Mouse (Mus musculus) hindbrain, embryonic 14.5 days (tissue): ENCODE measurements around the gene Gcn1l1. TPM values are rescaled to one million over a fixed set of nuclear protein-coding genes. Genes with fewer than 3 reads are reported as not detected.

Experiments used
- ATAC-seq: fragments of 200-750 bp; cut with Nextera tagmentation; 2 replicates; pipeline ENCODE4 v1.8.0; 2017; ENCODE audit warnings: moderate number of reproducible peaks, mild to moderate bottlenecking, moderate TSS enrichment, moderate library complexity; ENCODE audit not compliant: low FRiP score
- DNase-seq: peaks from one replicate; pipeline ENCODE4 v3.0.0-alpha.2; 2015; ENCODE audit warnings: low spot score
- H3K27ac ChIP-seq: fragments of 300-500 bp; sonication (generic); 2 replicates; pipeline ENCODE4 v1.5.1; 2014; ENCODE audit warnings: mild to moderate bottlenecking, moderate library complexity
- H3K27me3 ChIP-seq: fragments of 300-500 bp; sonication (generic); 2 replicates; pipeline ENCODE4 v1.6.1; 2014; ENCODE audit warnings: mild to moderate bottlenecking, low read length, mixed read lengths; ENCODE audit not compliant: control insufficient read depth, insufficient read depth
- H3K36me3 ChIP-seq: fragments of 300-500 bp; sonication (generic); replicated peaks from 2 replicates; pipeline ENCODE4 v1.6.1; 2014; ENCODE audit not compliant: control insufficient read depth, insufficient read depth
- H3K4me1 ChIP-seq: fragments of 300-500 bp; sonication (generic); replicated peaks from 2 replicates; pipeline ENCODE4 v1.6.1; 2014; ENCODE audit warnings: antibody characterized with exemption, low read length, mixed read lengths; ENCODE audit not compliant: control insufficient read depth, insufficient read depth
- H3K4me2 ChIP-seq: fragments of 300-500 bp; sonication (generic); replicated peaks from 2 replicates; pipeline ENCODE4 v1.6.1; 2014; ENCODE audit warnings: mild to moderate bottlenecking, moderate library complexity
- H3K4me3 ChIP-seq: fragments of 300-500 bp; sonication (generic); replicated peaks from 2 replicates; pipeline ENCODE4 v1.5.1; 2014; ENCODE audit warnings: mild to moderate bottlenecking, low read length
- H3K9ac ChIP-seq: fragments of 300-500 bp; sonication (generic); 2 replicates; pipeline ENCODE4 v1.6.1; 2014
- H3K9me3 ChIP-seq: fragments of 300-500 bp; sonication (generic); 2 replicates; pipeline ENCODE4 v1.6.1; 2016; ENCODE audit warnings: low read length; ENCODE audit not compliant: control insufficient read depth
- WGBS: fragments of 180-500 bp; shearing (Covaris S2); extraction: QIAGEN DNeasy Blood & Tissue Kit; methylation state at CpG from one replicate; pipeline ENCODE4 v1.1.7; 2014; 5-methylcytosine and 5-hydroxymethylcytosine counted together
- polyA plus RNA-seq: library from polyadenylated mRNA; unstranded; fragments of >200 nt; fragmentation: Nextera tagmentation; extraction: Ambion mirVana; gene quantifications from 2 replicates; pipeline ENCODE4 v1.2.1, GENCODE M21; 2014

Gene Gcn1l1
- polyA plus RNA-seq, 1 experiment from 2014 or later, result 45.2 TPM

DNA sequence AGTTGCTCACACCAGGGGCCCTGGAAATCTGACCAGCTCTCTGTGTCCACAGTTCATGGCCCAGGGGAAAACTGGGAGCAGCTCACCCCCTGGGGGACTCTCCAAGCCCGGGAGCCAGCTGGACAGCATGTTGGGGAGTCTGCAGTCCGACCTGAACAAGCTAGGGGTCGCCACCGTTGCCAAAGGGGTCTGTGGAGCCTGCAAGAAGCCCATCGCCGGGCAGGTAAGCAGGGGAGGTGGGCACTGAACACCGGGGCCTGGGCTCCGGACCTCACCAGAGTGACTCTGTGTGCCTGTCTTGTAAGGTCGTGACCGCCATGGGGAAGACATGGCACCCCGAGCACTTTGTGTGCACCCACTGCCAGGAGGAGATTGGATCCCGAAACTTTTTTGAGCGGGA, 13.3 kb upstream of the Gcn1l1 start:
- H3K36me3 ChIP-seq, result peaks cover 55% of the 10 kb centered on the region
- no peak overlapping the region for H3K9ac ChIP-seq
- DNase-seq, result no peak
- H3K4me1 ChIP-seq, result no peaks in the 10 kb centered on the region
- H3K27me3 ChIP-seq, result no peaks in the 10 kb centered on the region
- no peaks in the 10 kb centered on the region for H3K9me3 ChIP-seq
- no peak overlapping the region for H3K27ac ChIP-seq
- H3K4me3 ChIP-seq, result no peak overlapping the region
- ATAC-seq, result no peak
- no peak overlapping the region for H3K4me2 ChIP-seq
- WGBS, result 82% methylated on average over 13 of the region's 13 CpGs

DNA sequence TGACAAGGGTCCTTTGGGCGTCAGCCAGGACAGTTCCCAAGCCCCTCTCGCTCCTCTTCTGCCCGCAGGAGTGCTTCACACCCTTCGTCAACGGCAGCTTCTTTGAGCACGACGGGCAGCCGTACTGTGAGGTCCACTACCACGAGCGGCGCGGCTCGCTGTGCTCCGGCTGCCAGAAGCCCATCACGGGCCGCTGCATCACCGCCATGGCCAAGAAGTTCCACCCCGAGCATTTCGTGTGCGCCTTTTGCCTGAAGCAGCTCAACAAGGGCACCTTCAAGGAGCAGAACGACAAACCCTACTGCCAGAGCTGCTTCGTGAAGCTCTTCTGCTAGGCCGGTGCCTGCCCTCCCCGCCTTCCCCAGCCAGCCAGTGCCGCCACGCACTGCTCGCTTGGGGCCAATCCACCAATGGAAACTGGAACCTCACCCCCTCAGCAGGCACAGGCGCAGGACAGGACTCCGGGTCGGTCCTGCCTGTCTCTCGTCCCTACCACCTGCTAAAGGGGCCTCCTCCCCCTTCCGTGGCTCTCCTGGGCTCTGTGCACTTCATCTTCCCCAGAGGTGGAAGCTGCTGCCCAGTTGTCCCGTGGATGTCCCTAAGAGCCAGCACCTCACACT, 11.1 kb upstream of the Gcn1l1 start:
- Histone ChIP-seq H3K4me3 (no peak overlapping the region), H3K9ac (no peak overlapping the region), H3K36me3 (peaks cover 35% of the 10 kb centered on the region), H3K27me3 (no peaks in the 10 kb centered on the region), H3K4me1 (no peaks in the 10 kb centered on the region), H3K27ac (no peak overlapping the region), H3K4me2 (no peak overlapping the region), H3K9me3 (no peaks in the 10 kb centered on the region)
- DNase-seq (no peak), ATAC-seq (no peak)
- WGBS, result 87% methylated on average over 33 of the region's 33 CpGs

DNA sequence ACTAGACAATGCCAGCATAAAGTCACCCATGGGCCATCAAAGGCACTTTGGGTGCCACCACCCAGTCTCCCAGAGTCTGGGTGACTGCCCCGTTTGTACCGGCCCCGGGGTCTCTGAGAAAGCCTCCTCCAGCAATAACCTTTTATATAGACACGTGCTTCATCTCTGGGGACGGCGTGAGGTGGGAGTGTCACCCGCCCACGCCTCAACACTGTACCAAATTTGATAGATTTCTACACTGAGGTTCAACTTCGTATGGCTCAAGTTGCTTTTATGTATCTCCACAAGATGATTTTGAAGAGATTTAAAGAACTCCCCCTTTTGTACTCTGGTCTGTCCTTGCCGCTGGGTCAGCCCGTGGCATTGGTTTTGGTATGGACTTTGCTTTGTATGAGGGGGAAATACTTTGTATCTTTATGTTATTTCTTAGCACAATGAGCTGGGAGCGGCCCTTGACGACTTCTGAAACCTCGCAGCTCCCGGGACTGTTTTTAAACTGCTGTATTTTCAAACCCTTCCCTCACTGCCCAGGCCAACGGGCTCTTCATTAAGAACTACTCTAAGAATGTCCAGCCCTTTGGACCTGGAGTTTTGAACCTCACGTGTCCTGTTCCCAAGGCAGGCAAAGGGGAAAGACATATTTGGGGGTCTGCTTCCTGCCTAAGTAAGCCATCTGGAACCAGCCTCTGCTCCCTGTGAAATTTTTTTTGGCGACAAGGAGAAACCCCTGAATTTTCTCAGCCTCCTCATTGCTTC, 10.3 kb upstream of the Gcn1l1 start:
- H3K27ac ChIP-seq, result no peak overlapping the region
- ATAC-seq, result no peak
- no peak overlapping the region for H3K9ac ChIP-seq
- DNase-seq, result no peak
- no peaks in the 10 kb centered on the region for H3K27me3 ChIP-seq
- no peak overlapping the region for H3K4me2 ChIP-seq
- peaks cover 28% of the 10 kb centered on the region for H3K36me3 ChIP-seq
- H3K4me1 ChIP-seq, result no peaks in the 10 kb centered on the region
- 90% methylated on average over 18 of the region's 18 CpGs for WGBS
- H3K9me3 ChIP-seq, result no peaks in the 10 kb centered on the region
- H3K4me3 ChIP-seq, result no peak overlapping the region

GRCm38 (mm10) chr5:115556217-115556616, 8.8 kb upstream of the Gcn1l1 start:
- DNase-seq, result peak; percentile 82
- Histone ChIP-seq H3K27me3 (no peaks in the 10 kb centered on the region), H3K36me3 (peaks cover 37% of the 10 kb centered on the region), H3K4me2 (no peak overlapping the region), H3K9ac (no peak overlapping the region), H3K4me3 (no peak overlapping the region), H3K9me3 (no peaks in the 10 kb centered on the region), H3K27ac (no peak overlapping the region), H3K4me1 (peaks cover 10% of the 10 kb centered on the region)
- WGBS, result 9% methylated on average over 8 of the region's 8 CpGs
- no peak for ATAC-seq

GRCm38 (mm10) chr5:115558182-115558794, 6.8 kb upstream of the Gcn1l1 start:
- no peak overlapping the region for H3K4me3 ChIP-seq
- H3K9me3 ChIP-seq, result no peaks in the 10 kb centered on the region
- H3K4me1 ChIP-seq, result peaks cover 10% of the 10 kb centered on the region
- H3K36me3 ChIP-seq, result peaks cover 44% of the 10 kb centered on the region
- DNase-seq (no peak), ATAC-seq (no peak)
- no peak overlapping the region for H3K9ac ChIP-seq
- H3K4me2 ChIP-seq, result no peak overlapping the region
- H3K27me3 ChIP-seq, result no peaks in the 10 kb centered on the region
- no peak overlapping the region for H3K27ac ChIP-seq
- WGBS, result 90% methylated on average over 14 of the region's 14 CpGs

GRCm38 (mm10) chr5:115559237-115560101, 5.6 kb upstream of the Gcn1l1 start, which contains the start of gene Rplp0:
Gene Rplp0 (plus strand): TSS chr5:115559467.
- ATAC-seq, result peak; percentile 98
- peak; percentile 99 for DNase-seq
- WGBS, result under 1% methylated on average over 64 of the region's 78 CpGs
- peak within 1 kb of the TSS; percentile 86 for H3K27ac ChIP-seq
- H3K4me1 ChIP-seq, result peaks cover 14% of the 10 kb centered on the region
- H3K36me3 ChIP-seq, result peaks cover 44% of the 10 kb centered on the region
- peak within 1 kb of the TSS; percentile 97 for H3K9ac ChIP-seq
- H3K27me3 ChIP-seq, result no peaks in the 10 kb centered on the region
- peak within 1 kb of the TSS; percentile 65 for H3K4me2 ChIP-seq
- no peaks in the 10 kb centered on the region for H3K9me3 ChIP-seq
- H3K4me3 ChIP-seq, result peak within 1 kb of the TSS; percentile 91

GRCm38 (mm10) chr5:115560336-115560905, 4.6 kb upstream of the Gcn1l1 start:
- 44% methylated on average over 13 of the region's 13 CpGs for WGBS
- Histone ChIP-seq H3K9me3 (no peaks in the 10 kb centered on the region), H3K4me1 (peaks cover 19% of the 10 kb centered on the region), H3K4me2 (peak overlapping the region; percentile 65), H3K27me3 (no peaks in the 10 kb centered on the region), H3K36me3 (peaks cover 41% of the 10 kb centered on the region), H3K9ac (peak overlapping the region; percentile 97), H3K27ac (no peak overlapping the region; the same call in 1 of the 2 replicates), H3K4me3 (peak overlapping the region; percentile 91)
- DNase-seq (no peak), ATAC-seq (no peak)

DNA sequence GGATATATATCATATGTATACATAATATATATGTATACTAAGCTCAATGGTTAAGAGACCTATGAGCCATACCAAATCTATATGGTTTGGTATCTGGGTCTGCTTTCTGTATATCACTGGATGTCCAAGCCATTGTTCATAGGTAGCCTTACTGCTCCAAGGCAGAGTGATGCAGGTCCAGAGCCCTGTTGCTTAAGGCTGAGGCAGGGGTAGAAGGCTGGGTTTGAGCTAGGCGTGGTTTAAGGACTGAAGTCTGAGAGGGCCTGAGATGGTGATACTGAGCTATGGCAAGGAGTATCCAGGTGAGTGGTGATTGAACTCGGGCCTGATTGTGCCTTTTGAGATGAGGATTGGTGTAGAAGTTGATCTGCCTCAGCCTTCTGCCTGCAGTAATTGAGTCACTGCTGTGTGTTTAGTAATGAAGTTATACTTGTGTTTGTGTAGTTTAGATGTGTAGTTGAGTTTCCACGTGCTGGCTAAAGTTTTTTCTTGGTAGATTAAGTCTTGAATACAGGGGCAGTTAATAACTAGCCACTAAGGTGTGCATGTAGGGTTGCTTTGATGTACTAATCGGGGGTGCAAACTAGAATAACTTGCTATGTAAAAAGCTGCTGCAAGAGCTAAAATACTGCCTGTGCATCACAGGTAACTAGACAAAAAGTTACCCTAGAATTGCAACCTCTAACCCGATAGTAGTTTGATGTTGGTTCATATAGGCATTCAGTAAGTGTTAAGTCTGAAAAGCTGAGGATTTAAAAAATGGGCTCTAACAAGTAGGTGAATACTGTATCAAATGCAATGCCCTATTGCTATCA, 1.1 kb upstream of the Gcn1l1 start:
- H3K4me3 ChIP-seq, result no peak overlapping the region
- H3K4me2 ChIP-seq, result peak overlapping the region; percentile 90
- H3K27me3 ChIP-seq, result no peaks in the 10 kb centered on the region
- H3K27ac ChIP-seq, result no peak overlapping the region; the same call in 1 of the 2 replicates
- no peak overlapping the region for H3K9ac ChIP-seq
- WGBS, result 43% methylated on average over 5 of the region's 5 CpGs
- ATAC-seq (no peak), DNase-seq (no peak)
- peaks cover 41% of the 10 kb centered on the region for H3K36me3 ChIP-seq
- no peaks in the 10 kb centered on the region for H3K9me3 ChIP-seq
- H3K4me1 ChIP-seq, result peaks cover 27% of the 10 kb centered on the region
